Mouse (Mus musculus): ENCODE results near the gene Jazf1. TPM values are rescaled to one million over a fixed set of nuclear protein-coding genes. Genes with fewer than 3 reads are reported as not detected.
A peak's percentile ranks its signal among the peaks of the same experiment; 100 is the strongest.

Gene Jazf1
- total and polyA plus RNA-seq, 2 experiments = 0.48 to 0.74 TPM

DNA sequence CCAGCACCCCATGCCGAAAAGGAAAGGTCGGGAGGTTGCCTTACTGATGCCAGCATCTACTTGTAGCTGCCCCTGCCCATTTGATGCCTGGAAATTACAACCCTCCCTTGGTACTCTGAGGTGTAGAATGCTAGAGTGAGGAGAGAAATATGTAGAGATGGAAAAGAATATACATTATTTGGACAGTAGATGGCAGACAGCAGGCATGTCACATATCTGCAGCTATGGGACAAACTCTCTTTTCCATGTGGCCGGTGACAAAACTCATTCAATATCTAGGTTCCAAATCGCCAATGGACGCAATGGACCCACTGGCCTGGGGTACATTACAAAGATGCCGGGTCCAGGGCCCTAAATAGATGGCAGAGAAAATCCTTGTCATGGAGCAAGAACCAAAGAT lies 134.4 kb downstream of the Jazf1 start:
- Histone ChIP-seq H3K27me3 (ENCODE audit: control insufficient read depth, insufficient read depth, low read length) (no peaks in the 10 kb centered on the region), H3K4me3 (ENCODE audit: insufficient read depth, low read depth, low read length) (no peak overlapping the region), H3K27ac (replicated peaks; ENCODE audit: insufficient read depth, low read depth, low read length) (no peak overlapping the region), H3K4me1 (ENCODE audit: control insufficient read depth, insufficient read depth, low read length) (no peaks in the 10 kb centered on the region), H3K36me3 (ENCODE audit: control insufficient read depth, insufficient read depth, low read length) (no peaks in the 10 kb centered on the region), H3K79me2 (ENCODE audit: control insufficient read depth, insufficient read depth, low read length) (no peaks in the 10 kb centered on the region), H3K9ac (ENCODE audit: low read depth, low read length) (no peak overlapping the region)
- 87% methylated on average over 6 of the region's 6 CpGs for WGBS
- no peak for DNase-seq (ENCODE audit: extremely low read depth, low read depth, low spot score)
- TF ChIP-seq CTCF (IDR thresholded peaks at IDR 0.05; ENCODE audit: low read depth, low read length) (no peak), POLR2A (IDR thresholded peaks at IDR 0.05; ENCODE audit: extremely low read depth, insufficient read depth, low read length) (no peak)

DNA sequence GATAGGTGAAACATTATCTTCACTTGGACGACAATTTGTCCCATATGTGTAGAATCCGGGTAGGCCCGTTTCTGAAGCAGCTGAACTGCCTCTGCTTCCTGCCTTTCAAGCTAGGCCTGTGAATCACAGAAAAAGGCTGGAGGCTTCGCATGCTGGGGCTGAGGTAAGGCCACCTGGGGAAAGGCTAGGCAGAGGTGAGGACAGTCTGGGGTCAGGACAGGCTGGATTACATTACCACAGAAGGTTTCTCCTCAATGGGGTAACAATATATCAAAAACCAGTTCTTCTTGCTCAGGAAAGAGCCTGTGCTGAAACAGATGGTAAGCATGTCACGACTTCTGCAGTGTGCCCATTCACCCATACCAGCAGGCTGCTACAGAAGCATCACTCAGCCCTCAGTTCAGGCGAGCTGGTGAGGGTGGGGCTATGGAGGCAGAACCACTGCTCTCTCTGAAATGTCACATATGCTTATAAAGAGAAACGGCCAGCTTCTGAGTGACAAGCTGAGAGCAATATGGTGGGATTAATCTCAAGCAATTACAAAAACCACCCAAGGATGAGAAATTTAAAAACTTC lies 135.7 kb downstream of the Jazf1 start:
- Histone ChIP-seq H3K27ac (replicated peaks; ENCODE audit: insufficient read depth, low read depth, low read length) (no peak overlapping the region), H3K4me1 (ENCODE audit: control insufficient read depth, insufficient read depth, low read length) (no peaks in the 10 kb centered on the region), H3K9ac (ENCODE audit: low read depth, low read length) (no peak overlapping the region), H3K27me3 (ENCODE audit: control insufficient read depth, insufficient read depth, low read length) (no peaks in the 10 kb centered on the region), H3K4me3 (ENCODE audit: insufficient read depth, low read depth, low read length) (no peak overlapping the region), H3K79me2 (ENCODE audit: control insufficient read depth, insufficient read depth, low read length) (no peaks in the 10 kb centered on the region), H3K36me3 (ENCODE audit: control insufficient read depth, insufficient read depth, low read length) (no peaks in the 10 kb centered on the region)
- WGBS = 92% methylated on average over 7 of the region's 7 CpGs
- TF ChIP-seq CTCF (IDR thresholded peaks at IDR 0.05; ENCODE audit: low read depth, low read length) = no peak
- DNase-seq (ENCODE audit: extremely low read depth, low read depth, low spot score) = no peak

DNA sequence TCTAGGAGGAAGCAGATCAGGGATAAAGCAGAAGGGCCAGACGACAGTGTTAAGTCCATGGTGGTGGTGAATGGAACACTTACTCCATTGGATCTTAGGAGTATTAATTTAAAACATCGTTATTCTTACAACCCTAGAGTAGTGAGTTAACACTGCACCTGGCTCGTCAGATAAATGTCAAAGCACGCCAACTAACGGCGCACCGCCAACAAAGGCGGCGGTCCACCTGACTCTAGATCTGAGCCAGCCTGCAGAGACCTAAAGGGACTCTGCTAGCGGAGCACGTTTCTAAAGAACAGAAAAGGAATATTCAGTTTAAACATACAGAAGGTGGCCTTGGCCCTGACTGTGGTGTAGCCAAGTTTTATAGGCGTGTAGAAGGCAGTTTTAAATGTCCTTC lies 139.1 kb downstream of the Jazf1 start:
- H3K27me3 ChIP-seq (ENCODE audit: control insufficient read depth, insufficient read depth, low read length) = no peaks in the 10 kb centered on the region
- 0 out of 2 replicates have a peak, but pooled peaks cover 2% of the 10 kb centered on the region for H3K4me1 ChIP-seq (ENCODE audit: control insufficient read depth, insufficient read depth, low read length)
- H3K79me2 ChIP-seq (ENCODE audit: control insufficient read depth, insufficient read depth, low read length) = no peaks in the 10 kb centered on the region
- no peaks in the 10 kb centered on the region for H3K36me3 ChIP-seq (ENCODE audit: control insufficient read depth, insufficient read depth, low read length)
- WGBS = 88% methylated on average over 12 of the region's 12 CpGs
- no peak for DNase-seq (ENCODE audit: extremely low read depth, low read depth, low spot score)
- no peak overlapping the region for H3K27ac ChIP-seq (replicated peaks; ENCODE audit: insufficient read depth, low read depth, low read length)
- no peak overlapping the region for H3K4me3 ChIP-seq (ENCODE audit: insufficient read depth, low read depth, low read length)
- TF ChIP-seq POLR2A (IDR thresholded peaks at IDR 0.05; ENCODE audit: extremely low read depth, insufficient read depth, low read length) (no peak), CTCF (IDR thresholded peaks at IDR 0.05; ENCODE audit: low read depth, low read length) (no peak)
- no peak overlapping the region for H3K9ac ChIP-seq (ENCODE audit: low read depth, low read length)

DNA sequence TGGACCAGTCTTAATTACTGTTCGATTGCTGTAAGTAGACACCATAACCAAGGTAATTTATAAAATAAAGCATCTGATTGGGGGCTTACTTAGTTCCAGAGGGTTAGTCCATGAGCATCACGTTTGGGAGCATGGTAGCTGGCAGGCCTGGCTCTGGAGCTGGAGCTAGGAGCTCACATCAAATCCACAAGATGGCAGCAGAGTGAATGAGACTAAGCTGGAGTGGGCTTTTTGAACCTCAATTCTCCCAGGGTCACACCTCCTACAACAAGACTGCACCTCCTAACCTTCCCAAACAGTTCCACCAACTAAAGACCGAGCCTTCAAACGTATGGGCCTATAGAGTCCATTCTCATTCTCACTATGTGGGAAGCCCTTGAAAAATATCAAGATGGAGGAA lies 141.5 kb downstream of the Jazf1 start:
- TF ChIP-seq CTCF (IDR thresholded peaks at IDR 0.05; ENCODE audit: low read depth, low read length) (peak; percentile 25; the same call in 1 of the 2 replicates), POLR2A (IDR thresholded peaks at IDR 0.05; ENCODE audit: extremely low read depth, insufficient read depth, low read length) (no peak)

DNA sequence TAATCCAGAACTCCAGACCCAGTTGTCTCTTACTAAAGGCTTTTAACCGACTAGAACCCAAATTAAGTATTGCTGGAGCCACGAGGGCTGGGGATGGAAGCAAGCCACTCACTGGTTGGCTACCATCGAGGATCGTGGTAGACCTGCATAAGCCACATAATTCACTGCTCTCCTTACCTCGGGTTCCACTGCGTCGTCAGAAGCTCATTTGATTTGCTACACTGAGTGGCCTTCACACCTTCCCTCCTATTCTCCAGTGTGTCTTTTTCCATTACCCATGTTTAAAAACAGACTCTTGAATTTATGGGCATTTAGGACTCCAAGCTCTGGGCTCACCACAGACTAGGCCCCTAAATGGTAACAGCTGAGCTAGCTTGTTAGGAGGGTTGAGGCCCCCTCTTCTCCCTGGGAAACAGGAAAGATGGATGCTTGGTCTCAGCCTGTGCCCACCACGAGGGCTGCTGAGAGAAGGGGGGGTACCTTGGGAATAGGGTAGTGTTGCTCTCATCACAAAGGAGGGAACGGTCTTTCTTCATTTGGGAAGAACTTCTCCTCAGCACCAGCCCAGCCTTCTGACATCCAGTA lies 142.9 kb downstream of the Jazf1 start:
- Histone ChIP-seq H3K4me3 (ENCODE audit: insufficient read depth, low read depth, low read length) (no peak overlapping the region), H3K36me3 (ENCODE audit: control insufficient read depth, insufficient read depth, low read length) (no peaks in the 10 kb centered on the region), H3K4me1 (ENCODE audit: control insufficient read depth, insufficient read depth, low read length) (0 out of 2 replicates have a peak, but pooled peaks cover 2% of the 10 kb centered on the region), H3K79me2 (ENCODE audit: control insufficient read depth, insufficient read depth, low read length) (no peaks in the 10 kb centered on the region), H3K9ac (ENCODE audit: low read depth, low read length) (no peak overlapping the region), H3K27me3 (ENCODE audit: control insufficient read depth, insufficient read depth, low read length) (no peaks in the 10 kb centered on the region), H3K27ac (replicated peaks; ENCODE audit: insufficient read depth, low read depth, low read length) (no peak overlapping the region)
- TF ChIP-seq POLR2A (IDR thresholded peaks at IDR 0.05; ENCODE audit: extremely low read depth, insufficient read depth, low read length) = no peak
- TF ChIP-seq CTCF (IDR thresholded peaks at IDR 0.05; ENCODE audit: low read depth, low read length) = no peak
- WGBS = 85% methylated on average over 9 of the region's 9 CpGs
- no peak for DNase-seq (ENCODE audit: extremely low read depth, low read depth, low spot score)

More for the DNA sequence above, 141.5 kb downstream of the Jazf1 start:
- Histone ChIP-seq H3K27me3 (ENCODE audit: control insufficient read depth, insufficient read depth, low read length) (no peaks in the 10 kb centered on the region), H3K27ac (replicated peaks; ENCODE audit: insufficient read depth, low read depth, low read length) (no peak overlapping the region), H3K4me1 (ENCODE audit: control insufficient read depth, insufficient read depth, low read length) (0 out of 2 replicates have a peak, but pooled peaks cover 2% of the 10 kb centered on the region), H3K36me3 (ENCODE audit: control insufficient read depth, insufficient read depth, low read length) (no peaks in the 10 kb centered on the region), H3K79me2 (ENCODE audit: control insufficient read depth, insufficient read depth, low read length) (no peaks in the 10 kb centered on the region), H3K9ac (ENCODE audit: low read depth, low read length) (no peak overlapping the region), H3K4me3 (ENCODE audit: insufficient read depth, low read depth, low read length) (no peak overlapping the region)
- 81% methylated on average over 4 of the region's 4 CpGs for WGBS
- DNase-seq (ENCODE audit: extremely low read depth, low read depth, low spot score) = no peak

DNA sequence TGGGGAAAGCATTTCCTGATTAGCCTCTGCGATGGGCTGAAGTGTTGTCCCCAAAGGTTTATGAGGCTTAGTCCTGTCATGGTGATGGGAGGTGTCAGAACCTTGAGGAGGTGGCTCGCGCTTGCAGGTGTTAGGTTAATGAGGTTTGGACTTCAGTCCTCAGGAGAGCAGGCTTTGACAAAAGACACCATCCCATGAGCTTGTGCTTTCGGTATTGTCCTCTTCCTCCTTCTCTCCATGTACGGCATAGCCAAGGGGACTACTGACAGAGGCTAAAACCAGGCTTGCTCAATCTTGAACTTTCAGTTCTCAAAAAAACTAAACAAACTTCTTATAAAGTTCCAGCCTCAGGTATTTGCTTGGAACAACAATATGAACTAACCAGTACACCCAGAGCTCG lies 147.2 kb downstream of the Jazf1 start:
- Histone ChIP-seq H3K79me2 (ENCODE audit: control insufficient read depth, insufficient read depth, low read length) (no peaks in the 10 kb centered on the region), H3K4me1 (ENCODE audit: control insufficient read depth, insufficient read depth, low read length) (peaks cover 4% of the 10 kb centered on the region; the same call in 1 of the 2 replicates), H3K4me3 (ENCODE audit: insufficient read depth, low read depth, low read length) (no peak overlapping the region), H3K36me3 (ENCODE audit: control insufficient read depth, insufficient read depth, low read length) (no peaks in the 10 kb centered on the region), H3K27ac (replicated peaks; ENCODE audit: insufficient read depth, low read depth, low read length) (no peak overlapping the region), H3K9ac (ENCODE audit: low read depth, low read length) (no peak overlapping the region), H3K27me3 (ENCODE audit: control insufficient read depth, insufficient read depth, low read length) (no peaks in the 10 kb centered on the region)
- no peak for TF ChIP-seq POLR2A (IDR thresholded peaks at IDR 0.05; ENCODE audit: extremely low read depth, insufficient read depth, low read length)
- peak; percentile 25 for DNase-seq (ENCODE audit: extremely low read depth, low read depth, low spot score)
- 85% methylated on average over 6 of the region's 6 CpGs for WGBS
